Mouse (Mus musculus) ES-E14 (cell line): ENCODE measurements around the gene Sf3b5. TPM values are rescaled to one million over a fixed set of nuclear protein-coding genes. Genes with fewer than 3 reads are reported as not detected.
A peak's percentile ranks its signal among the peaks of the same experiment; 100 is the strongest.

ENCODE experiments used
- DNase-seq: peaks from one replicate; pipeline ENCODE4 v3.0.0-alpha.2; 2013; ENCODE audit warnings: low read depth, low spot score
- H3K27ac ChIP-seq: 2 replicates; pipeline ENCODE4 v1.5.1; 2012; ENCODE audit warnings: low read depth, mild to moderate bottlenecking, low read length, moderate library complexity, mixed read lengths; ENCODE audit not compliant: poor library complexity, insufficient read depth, severe bottlenecking
- H3K36me3 ChIP-seq: 2 replicates; pipeline ENCODE4 v1.6.1; 2012; ENCODE audit warnings: mild to moderate bottlenecking, low read length, moderate library complexity, mixed read lengths; ENCODE audit not compliant: control insufficient read depth, poor library complexity, insufficient read depth, severe bottlenecking
- H3K4me1 ChIP-seq, 2 experiments: fragments of 150-350 bp in 1 of 2; sonication (generic) in 1 of 2; 2 replicates each; pipeline ENCODE4 v1.6.1; 2012; ENCODE audit warnings: low read length in 2 of 2, mild to moderate bottlenecking in 1 of 2, mixed read lengths in 1 of 2; ENCODE audit not compliant: control insufficient read depth in 2 of 2, insufficient read depth in 2 of 2, poor library complexity in 1 of 2
- H3K4me3 ChIP-seq, 2 experiments: fragments of 150-350 bp in 1 of 2; sonication (generic) in 1 of 2; 2 replicates each; pipeline ENCODE4 v1.5.1; 2012; ENCODE audit warnings: low read length in 2 of 2, low read depth in 1 of 2, mild to moderate bottlenecking in 1 of 2, mixed read lengths in 1 of 2; ENCODE audit not compliant: insufficient read depth in 1 of 2, poor library complexity in 1 of 2, severe bottlenecking in 1 of 2
- H3K9ac ChIP-seq: 2 replicates; pipeline ENCODE4 v1.6.1; 2012; ENCODE audit warnings: low read depth, mild to moderate bottlenecking, low read length, mixed read lengths; ENCODE audit not compliant: poor library complexity, insufficient read depth, severe bottlenecking
- H3K9me3 ChIP-seq: fragments of 150-350 bp; sonication (generic); 2 replicates; pipeline ENCODE4 v1.6.1; 2012; ENCODE audit warnings: low read depth, mild to moderate bottlenecking, low read length; ENCODE audit not compliant: control insufficient read depth, insufficient read depth
- CHD2 ChIP-seq: IDR thresholded peaks from 2 replicates; pipeline ENCODE4 v1.6.1; 2014; ENCODE audit warnings: mild to moderate bottlenecking, low read depth, low read length, inconsistent platforms
- HCFC1 ChIP-seq: IDR thresholded peaks from 2 replicates; pipeline ENCODE4 v1.6.1; 2012; ENCODE audit warnings: low read length, inconsistent platforms, borderline replicate concordance; ENCODE audit not compliant: insufficient read depth
- MAFK ChIP-seq: IDR thresholded peaks from 2 replicates; pipeline ENCODE4 v1.6.1; 2014; ENCODE audit warnings: mild to moderate bottlenecking, low read depth, low read length, inconsistent platforms; ENCODE audit not compliant: insufficient read depth
- ZC3H11A ChIP-seq: IDR thresholded peaks from 2 replicates; pipeline ENCODE4 v1.6.1; 2012; ENCODE audit warnings: low read depth, mild to moderate bottlenecking, inconsistent platforms, low read length, borderline replicate concordance
- ZNF384 ChIP-seq: IDR thresholded peaks from 2 replicates; pipeline ENCODE4 v1.6.1; 2012; ENCODE audit warnings: low read depth, low read length, inconsistent platforms
- in situ Hi-C, 2 experiments: fragments of 600-800 bp; cut with MboI; formaldehyde crosslinking; loops; one replicate each; pipeline ENCODE4 v1.15.1; 2025; ENCODE audit warnings: low sequenced_read_pairs in 2 of 2, inconsistent platforms in 1 of 2; ENCODE audit not compliant: unreplicated experiment in 2 of 2
- total RNA-seq: library from RNA; depleted of rRNA; stranded (reverse); fragments of 300-350 nt; gene quantifications from 2 replicates; pipeline ENCODE4 v1.2.3, GENCODE M21; 2012

Sf3b5 gene
- total RNA-seq, 1 experiment, result 37.7 TPM

GRCm38 (mm10) chr10:13014026-13014425 is 8.9 kb downstream of the Sf3b5 start:
- no peak overlapping the region for H3K27ac ChIP-seq
- in situ Hi-C loops, result loop anchor here in 1 of 2 experiments (25.0 kb wide), 1 partner anchor 423 kb away; no protein-coding TSS in a partner anchor
- no peaks in the 10 kb centered on the region; the same call in 1 of the 2 replicates for H3K36me3 ChIP-seq
- no peak for TF ChIP-seq CHD2
- no peak for TF ChIP-seq MAFK
- TF ChIP-seq ZNF384, result no peak
- no peak for TF ChIP-seq HCFC1
- TF ChIP-seq ZC3H11A, result no peak
- H3K4me3 ChIP-seq, result no peak overlapping the region
- peaks cover 3 to 6% of the 10 kb centered on the region in 2 experiments; a peak in 2 of 4 replicates for H3K4me1 ChIP-seq
- no peak for DNase-seq
- no peaks in the 10 kb centered on the region for H3K9me3 ChIP-seq
- no peak overlapping the region for H3K9ac ChIP-seq

- Histone ChIP-seq H3K9me3 (no peaks in the 10 kb centered on the region), H3K4me1 (peaks cover 0 to 6% of the 10 kb centered on the region in 2 experiments; a peak in 1 of 4 replicates), H3K36me3 (no peaks in the 10 kb centered on the region), H3K27ac (no peak overlapping the region), H3K4me3 (no peak overlapping the region), H3K9ac (no peak overlapping the region)
- in situ Hi-C loops, result loop anchor here (5.0 to 25.0 kb wide), 2 partner anchors 406 to 421 kb away; no protein-coding TSS in a partner anchor
- peak; percentile 65; the same call in 1 of the 2 replicates for TF ChIP-seq MAFK
- no peak for TF ChIP-seq HCFC1
- TF ChIP-seq ZC3H11A, result peak; percentile 90; the same call in 1 of the 2 replicates
- TF ChIP-seq ZNF384, result no peak
- TF ChIP-seq CHD2, result no peak
- DNase-seq, result peak; percentile 72
Observed at GRCm38 (mm10) chr10:13016573-13016972, 11.4 kb downstream of the Sf3b5 start.

- no peak overlapping the region for H3K9ac ChIP-seq
- H3K9me3 ChIP-seq, result no peaks in the 10 kb centered on the region
- peaks cover 0 to 6% of the 10 kb centered on the region in 2 experiments; a peak in 1 of 4 replicates for H3K4me1 ChIP-seq
- in situ Hi-C loops, result loop anchor here (5.0 to 25.0 kb wide), 2 partner anchors 404 to 419 kb away; no protein-coding TSS in a partner anchor
- no peak overlapping the region for H3K4me3 ChIP-seq
- H3K36me3 ChIP-seq, result no peaks in the 10 kb centered on the region
- DNase-seq, result no peak
- TF ChIP-seq CHD2 (no peak), ZC3H11A (0 out of 2 replicates have a peak, but pooled peaks have one; percentile 47)
- no peak overlapping the region for H3K27ac ChIP-seq
Observed at GRCm38 (mm10) chr10:13018510-13018909, 13.4 kb downstream of the Sf3b5 start.

DNA sequence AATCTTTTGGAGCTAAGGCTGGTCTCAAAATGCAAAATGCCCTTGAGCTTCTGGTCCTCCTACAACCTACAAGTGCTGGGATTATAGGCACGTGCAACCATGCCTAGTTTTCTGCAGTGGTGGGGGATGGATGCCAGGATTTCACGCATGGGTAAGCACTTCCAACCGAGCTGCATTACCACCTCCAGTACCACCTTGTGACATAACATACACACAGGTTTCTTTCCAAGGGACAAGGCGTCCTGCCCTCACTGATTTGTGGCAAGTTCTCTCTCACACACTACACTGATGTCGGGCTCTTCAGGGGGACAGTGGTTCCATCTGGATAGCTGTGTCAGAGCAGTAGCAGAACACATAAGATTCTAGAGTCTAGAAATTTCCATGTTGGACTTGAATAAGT is 13.9 kb downstream of the Sf3b5 start:
- H3K9ac ChIP-seq, result no peak overlapping the region
- H3K4me1 ChIP-seq, result peaks cover 0 to 6% of the 10 kb centered on the region in 2 experiments; a peak in 1 of 4 replicates
- TF ChIP-seq MAFK (no peak), ZNF384 (no peak), HCFC1 (no peak)
- in situ Hi-C loops, result loop anchor here (5.0 to 25.0 kb wide), 2 partner anchors 403 to 418 kb away; no protein-coding TSS in a partner anchor
- H3K36me3 ChIP-seq, result no peaks in the 10 kb centered on the region
- H3K4me3 ChIP-seq, result no peak overlapping the region
- H3K9me3 ChIP-seq, result no peaks in the 10 kb centered on the region
- no peak for DNase-seq
- no peak overlapping the region for H3K27ac ChIP-seq

- Histone ChIP-seq H3K9ac (no peak overlapping the region), H3K4me3 (no peak overlapping the region), H3K4me1 (peaks cover 0 to 2% of the 10 kb centered on the region in 2 experiments; a peak in 2 of 4 replicates), H3K9me3 (no peaks in the 10 kb centered on the region), H3K27ac (no peak overlapping the region), H3K36me3 (no peaks in the 10 kb centered on the region)
- no peak for DNase-seq
- in situ Hi-C loops, result loop anchor here in 1 of 2 experiments (25.0 kb wide), 1 partner anchor 415 kb away; no protein-coding TSS in a partner anchor
- TF ChIP-seq ZC3H11A, result no peak
- TF ChIP-seq MAFK, result no peak
- no peak for TF ChIP-seq CHD2
- TF ChIP-seq HCFC1, result no peak
- TF ChIP-seq ZNF384, result no peak
Observed at GRCm38 (mm10) chr10:13022103-13022502, 17.0 kb downstream of the Sf3b5 start.
